Mouse (Mus musculus): ENCODE data around the gene Pgpep1. TPM values are rescaled to one million over a fixed set of nuclear protein-coding genes. Genes with fewer than 3 reads are reported as not detected.

Gene Pgpep1
- total RNA-seq, 1 experiment: 21.4 TPM

GRCm38 (mm10) chr8:70634066-70634465, 26.1 kb downstream of the Pgpep1 start:
- no peak for DNase-seq (ENCODE audit: low read depth, low spot score)
- Histone ChIP-seq H3K36me3 (ENCODE audit: control insufficient read depth, insufficient read depth, low read length, poor library complexity, severe bottlenecking) (no peaks in the 10 kb centered on the region; the same call in 1 of the 2 replicates), H3K27ac (ENCODE audit: insufficient read depth, low read depth, low read length, poor library complexity, severe bottlenecking) (no peak overlapping the region), H3K4me1 (ENCODE audit: control insufficient read depth in 2 of 2, insufficient read depth in 2 of 2, low read length in 2 of 2, poor library complexity in 1 of 2) (peaks cover 12 to 25% of the 10 kb centered on the region in 2 experiments), H3K9ac (ENCODE audit: insufficient read depth, low read depth, low read length, poor library complexity, severe bottlenecking) (no peak overlapping the region), H3K4me3 (ENCODE audit: insufficient read depth in 1 of 2, low read depth in 1 of 2, low read length in 2 of 2, poor library complexity in 1 of 2, severe bottlenecking in 1 of 2) (no peak overlapping the region), H3K9me3 (ENCODE audit: control insufficient read depth, insufficient read depth, low read depth, low read length) (no peaks in the 10 kb centered on the region)
- TF ChIP-seq ZNF384 (IDR thresholded peaks at IDR 0.05; ENCODE audit: low read depth, low read length) (no peak), HCFC1 (IDR thresholded peaks at IDR 0.05; ENCODE audit: borderline replicate concordance, insufficient read depth, low read length) (no peak), MAFK (IDR thresholded peaks at IDR 0.05; ENCODE audit: insufficient read depth, low read depth, low read length) (no peak), ZC3H11A (IDR thresholded peaks at IDR 0.05; ENCODE audit: borderline replicate concordance, low read depth, low read length) (no peak), CHD2 (IDR thresholded peaks at IDR 0.05; ENCODE audit: low read depth, low read length) (no peak)
- in situ Hi-C loops (cut with MboI; ENCODE audit: low sequenced_read_pairs in 2 of 2, unreplicated experiment in 2 of 2): no loop called here

- Histone ChIP-seq H3K27ac (ENCODE audit: insufficient read depth, low read depth, low read length, poor library complexity, severe bottlenecking) (peak within 1 kb of the TSS; percentile 77; the same call in 1 of the 2 replicates), H3K4me1 (ENCODE audit: control insufficient read depth in 2 of 2, insufficient read depth in 2 of 2, low read length in 2 of 2, poor library complexity in 1 of 2) (peaks cover under 1 to 19% of the 10 kb centered on the region in 2 experiments; a peak in 2 of 4 replicates), H3K9ac (ENCODE audit: insufficient read depth, low read depth, low read length, poor library complexity, severe bottlenecking) (peak within 1 kb of the TSS; percentile 70), H3K4me3 (ENCODE audit: insufficient read depth in 1 of 2, low read depth in 1 of 2, low read length in 2 of 2, poor library complexity in 1 of 2, severe bottlenecking in 1 of 2) (peak within 1 kb of the TSS; percentile 61 to 62), H3K36me3 (ENCODE audit: control insufficient read depth, insufficient read depth, low read length, poor library complexity, severe bottlenecking) (no peaks in the 10 kb centered on the region; the same call in 1 of the 2 replicates), H3K9me3 (ENCODE audit: control insufficient read depth, insufficient read depth, low read depth, low read length) (no peaks in the 10 kb centered on the region)
- in situ Hi-C loops (cut with MboI; ENCODE audit: low sequenced_read_pairs in 2 of 2, unreplicated experiment in 2 of 2): no loop called here
- DNase-seq (ENCODE audit: low read depth, low spot score): no peak
- TF ChIP-seq ZC3H11A (IDR thresholded peaks at IDR 0.05; ENCODE audit: borderline replicate concordance, low read depth, low read length) (no peak), ZNF384 (IDR thresholded peaks at IDR 0.05; ENCODE audit: low read depth, low read length) (no peak), MAFK (IDR thresholded peaks at IDR 0.05; ENCODE audit: insufficient read depth, low read depth, low read length) (no peak), CHD2 (IDR thresholded peaks at IDR 0.05; ENCODE audit: low read depth, low read length) (no peak), HCFC1 (IDR thresholded peaks at IDR 0.05; ENCODE audit: borderline replicate concordance, insufficient read depth, low read length) (no peak)
Measured at GRCm38 (mm10) chr8:70632346-70632892, 27.8 kb downstream of the Pgpep1 start, which contains the start of gene Gdf15. Gene Gdf15 (minus strand): TSS chr8:70632456.

- no peaks in the 10 kb centered on the region; the same call in 1 of the 2 replicates for H3K36me3 ChIP-seq (ENCODE audit: control insufficient read depth, insufficient read depth, low read length, poor library complexity, severe bottlenecking)
- no peak for DNase-seq (ENCODE audit: low read depth, low spot score)
- peaks cover 0 to 14% of the 10 kb centered on the region in 2 experiments; a peak in 2 of 4 replicates for H3K4me1 ChIP-seq (ENCODE audit: control insufficient read depth in 2 of 2, insufficient read depth in 2 of 2, low read length in 2 of 2, poor library complexity in 1 of 2)
- in situ Hi-C loops (cut with MboI; ENCODE audit: low sequenced_read_pairs in 2 of 2, unreplicated experiment in 2 of 2): no loop called here
- TF ChIP-seq CHD2 (IDR thresholded peaks at IDR 0.05; ENCODE audit: low read depth, low read length) (no peak), ZNF384 (IDR thresholded peaks at IDR 0.05; ENCODE audit: low read depth, low read length) (no peak), HCFC1 (IDR thresholded peaks at IDR 0.05; ENCODE audit: borderline replicate concordance, insufficient read depth, low read length) (no peak), MAFK (IDR thresholded peaks at IDR 0.05; ENCODE audit: insufficient read depth, low read depth, low read length) (no peak), ZC3H11A (IDR thresholded peaks at IDR 0.05; ENCODE audit: borderline replicate concordance, low read depth, low read length) (no peak)
- peak overlapping the region; percentile 61 to 62 for H3K4me3 ChIP-seq (ENCODE audit: insufficient read depth in 1 of 2, low read depth in 1 of 2, low read length in 2 of 2, poor library complexity in 1 of 2, severe bottlenecking in 1 of 2)
- peak overlapping the region; percentile 70 for H3K9ac ChIP-seq (ENCODE audit: insufficient read depth, low read depth, low read length, poor library complexity, severe bottlenecking)
- no peaks in the 10 kb centered on the region for H3K9me3 ChIP-seq (ENCODE audit: control insufficient read depth, insufficient read depth, low read depth, low read length)
- peak overlapping the region; percentile 77; the same call in 1 of the 2 replicates for H3K27ac ChIP-seq (ENCODE audit: insufficient read depth, low read depth, low read length, poor library complexity, severe bottlenecking)
Measured at GRCm38 (mm10) chr8:70631436-70631835, 28.8 kb downstream of the Pgpep1 start.

DNA sequence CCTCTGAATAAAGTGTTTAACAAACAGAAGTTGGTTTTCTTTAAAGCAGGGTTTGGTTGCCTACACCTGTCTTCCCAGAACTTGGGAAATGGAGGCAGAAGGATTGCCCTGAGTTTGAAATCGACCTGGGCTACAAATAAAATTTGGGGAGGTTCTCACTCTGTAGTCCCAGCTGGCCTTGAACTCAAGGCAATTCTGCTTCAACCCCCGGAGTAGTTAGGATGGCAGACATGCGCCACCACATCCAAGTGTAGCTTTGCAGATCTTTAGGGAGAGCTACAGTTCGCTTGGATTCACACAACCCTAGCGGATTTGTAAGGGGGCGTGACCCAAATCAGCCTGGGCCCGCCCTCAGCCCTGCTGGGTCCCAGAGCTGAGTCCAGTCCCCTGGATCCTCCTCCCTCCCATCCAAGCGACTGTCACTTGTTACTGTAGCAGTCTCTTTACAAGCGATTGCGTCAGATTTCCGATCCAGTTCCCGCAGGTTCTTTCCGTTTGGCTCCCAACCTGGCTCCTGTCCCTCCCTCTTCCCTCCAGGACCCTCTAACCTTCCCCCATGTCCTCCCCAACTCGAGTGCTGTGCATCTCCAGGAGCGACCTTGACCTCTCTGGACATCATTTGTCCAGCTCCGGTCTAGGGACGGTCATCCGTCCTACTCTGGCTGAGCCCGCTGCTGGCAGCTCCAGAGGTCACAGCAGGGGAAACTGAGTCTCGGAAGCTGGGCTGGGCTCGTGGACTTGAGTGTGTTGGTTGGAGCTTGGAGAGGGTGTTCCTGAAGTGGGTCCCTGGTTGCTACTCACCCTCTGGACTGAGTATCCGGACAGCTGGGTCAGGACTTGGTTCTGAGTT, 29.4 kb downstream of the Pgpep1 start:
- peak overlapping the region; percentile 77 for H3K27ac ChIP-seq (ENCODE audit: insufficient read depth, low read depth, low read length, poor library complexity, severe bottlenecking)
- in situ Hi-C loops (cut with MboI; ENCODE audit: low sequenced_read_pairs in 2 of 2, unreplicated experiment in 2 of 2): no loop called here
- no peaks in the 10 kb centered on the region; the same call in 1 of the 2 replicates for H3K36me3 ChIP-seq (ENCODE audit: control insufficient read depth, insufficient read depth, low read length, poor library complexity, severe bottlenecking)
- H3K4me1 ChIP-seq (ENCODE audit: control insufficient read depth in 2 of 2, insufficient read depth in 2 of 2, low read length in 2 of 2, poor library complexity in 1 of 2): peaks cover 0 to 14% of the 10 kb centered on the region in 2 experiments; a peak in 2 of 4 replicates
- H3K9ac ChIP-seq (ENCODE audit: insufficient read depth, low read depth, low read length, poor library complexity, severe bottlenecking): peak overlapping the region; percentile 70
- TF ChIP-seq ZC3H11A (IDR thresholded peaks at IDR 0.05; ENCODE audit: borderline replicate concordance, low read depth, low read length) (no peak), MAFK (IDR thresholded peaks at IDR 0.05; ENCODE audit: insufficient read depth, low read depth, low read length) (no peak), ZNF384 (IDR thresholded peaks at IDR 0.05; ENCODE audit: low read depth, low read length) (no peak)
- H3K9me3 ChIP-seq (ENCODE audit: control insufficient read depth, insufficient read depth, low read depth, low read length): no peaks in the 10 kb centered on the region
- peak; percentile 84 for DNase-seq (ENCODE audit: low read depth, low spot score)
- H3K4me3 ChIP-seq (ENCODE audit: insufficient read depth in 1 of 2, low read depth in 1 of 2, low read length in 2 of 2, poor library complexity in 1 of 2, severe bottlenecking in 1 of 2): peak overlapping the region; percentile 61 to 62

All from ES-E14 (cell line).